Mouse (Mus musculus): Measurements from ENCODE around the gene Inpp5a. TPM values are rescaled to one million over a fixed set of nuclear protein-coding genes. Genes with fewer than 3 reads are reported as not detected.

The Inpp5a gene
- total RNA-seq, 1 experiment, result 11.5 TPM

GRCm38 (mm10) chr7:139347051-139347450, 41.9 kb upstream of the Inpp5a start:
- Histone ChIP-seq H3K9me3 (ENCODE audit: control insufficient read depth, insufficient read depth, low read depth, low read length) (no peaks in the 10 kb centered on the region), H3K9ac (ENCODE audit: insufficient read depth, low read depth, low read length, poor library complexity, severe bottlenecking) (no peak overlapping the region)
- in situ Hi-C loops (cut with MboI; ENCODE audit: low sequenced_read_pairs in 2 of 2, unreplicated experiment in 2 of 2), result no loop called here

DNA sequence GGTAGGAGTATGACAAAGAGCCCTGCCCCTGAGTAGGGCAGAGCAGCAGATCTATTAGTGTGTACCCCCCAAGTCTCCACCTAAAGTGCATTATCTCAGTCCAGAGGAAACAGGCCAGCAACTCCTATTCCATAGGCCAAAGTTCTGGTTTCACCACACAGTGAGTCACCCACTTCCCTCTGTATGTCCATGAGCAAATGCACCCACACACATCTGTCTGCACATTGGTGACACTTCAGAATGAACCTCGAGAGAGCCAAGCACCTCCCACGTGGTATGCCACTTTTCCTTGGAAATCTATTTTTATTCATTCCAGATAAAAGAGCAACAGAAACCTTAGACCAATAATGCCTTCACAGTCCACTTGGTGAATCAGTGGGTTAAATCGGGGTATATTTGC, 38.3 kb upstream of the Inpp5a start:
- DNase-seq (ENCODE audit: low read depth, low spot score), result no peak
- H3K36me3 ChIP-seq (ENCODE audit: control insufficient read depth, insufficient read depth, low read length, poor library complexity, severe bottlenecking), result no peaks in the 10 kb centered on the region
- TF ChIP-seq HCFC1 (IDR thresholded peaks at IDR 0.05; ENCODE audit: borderline replicate concordance, insufficient read depth, low read length) (no peak), ZC3H11A (IDR thresholded peaks at IDR 0.05; ENCODE audit: borderline replicate concordance, low read depth, low read length) (no peak), MAFK (IDR thresholded peaks at IDR 0.05; ENCODE audit: insufficient read depth, low read depth, low read length) (no peak), CHD2 (IDR thresholded peaks at IDR 0.05; ENCODE audit: low read depth, low read length) (no peak), ZNF384 (IDR thresholded peaks at IDR 0.05; ENCODE audit: low read depth, low read length) (no peak)

More at GRCm38 (mm10) chr7:139347051-139347450, 41.9 kb upstream of the Inpp5a start:
- DNase-seq (ENCODE audit: low read depth, low spot score), result no peak
- H3K36me3 ChIP-seq (ENCODE audit: control insufficient read depth, insufficient read depth, low read length, poor library complexity, severe bottlenecking), result no peaks in the 10 kb centered on the region
- H3K4me3 ChIP-seq (ENCODE audit: insufficient read depth in 1 of 2, low read depth in 1 of 2, low read length in 2 of 2, poor library complexity in 1 of 2, severe bottlenecking in 1 of 2), result no peak overlapping the region
- no peak overlapping the region for H3K27ac ChIP-seq (ENCODE audit: insufficient read depth, low read depth, low read length, poor library complexity, severe bottlenecking)
- TF ChIP-seq HCFC1 (IDR thresholded peaks at IDR 0.05; ENCODE audit: borderline replicate concordance, insufficient read depth, low read length) (no peak), MAFK (IDR thresholded peaks at IDR 0.05; ENCODE audit: insufficient read depth, low read depth, low read length) (no peak), ZC3H11A (IDR thresholded peaks at IDR 0.05; ENCODE audit: borderline replicate concordance, low read depth, low read length) (no peak), ZNF384 (IDR thresholded peaks at IDR 0.05; ENCODE audit: low read depth, low read length) (no peak), CHD2 (IDR thresholded peaks at IDR 0.05; ENCODE audit: low read depth, low read length) (no peak)
- no peaks in the 10 kb centered on the region; a peak in 1 of 4 replicates for H3K4me1 ChIP-seq (ENCODE audit: control insufficient read depth in 2 of 2, insufficient read depth in 2 of 2, low read length in 2 of 2, poor library complexity in 1 of 2)

DNA sequence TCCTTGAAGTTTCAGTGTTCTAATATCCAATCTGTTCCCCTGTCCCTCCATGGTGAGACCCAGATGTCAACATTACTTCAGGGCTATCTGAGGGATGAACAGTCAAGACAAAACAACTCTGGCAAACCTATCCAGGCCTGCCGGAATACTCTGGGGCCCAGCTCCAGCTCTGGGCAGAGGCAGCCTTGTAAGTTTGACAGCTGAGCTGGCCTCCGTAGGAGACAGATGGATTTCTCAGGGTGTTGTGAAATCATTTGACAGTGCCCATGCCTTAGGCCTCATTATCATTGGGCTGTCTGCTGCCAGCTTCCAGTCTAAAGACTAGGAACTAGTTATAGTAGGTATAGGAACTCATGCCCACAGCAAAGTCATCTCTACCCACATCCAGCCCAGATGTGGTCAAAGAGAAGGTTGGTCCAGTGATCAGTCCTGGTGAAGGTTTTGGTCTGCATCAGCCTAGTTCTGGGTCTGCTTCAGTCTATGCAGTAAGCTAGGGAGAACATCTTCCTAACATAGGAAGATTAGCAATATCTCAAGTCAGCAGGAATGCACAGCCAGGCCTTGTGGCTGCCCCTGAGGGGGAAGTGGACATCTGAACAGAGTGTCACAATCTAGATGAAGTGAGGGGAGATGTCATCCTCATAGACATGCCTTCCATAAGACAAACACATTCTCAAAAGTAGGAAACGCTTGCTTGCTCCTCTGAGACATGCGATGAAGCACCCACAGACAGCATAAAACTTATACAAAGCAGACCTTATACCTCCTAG, 34.4 kb upstream of the Inpp5a start:
- Histone ChIP-seq H3K9ac (ENCODE audit: insufficient read depth, low read depth, low read length, poor library complexity, severe bottlenecking) (no peak overlapping the region), H3K4me1 (ENCODE audit: control insufficient read depth in 2 of 2, insufficient read depth in 2 of 2, low read length in 2 of 2, poor library complexity in 1 of 2) (0 out of 4 replicates have a peak, but pooled peaks cover 0 to 1% of the 10 kb centered on the region in 2 experiments)
- in situ Hi-C loops (cut with MboI; ENCODE audit: low sequenced_read_pairs in 2 of 2, unreplicated experiment in 2 of 2), result no loop called here

More for the DNA sequence above, 38.3 kb upstream of the Inpp5a start:
- H3K9me3 ChIP-seq (ENCODE audit: control insufficient read depth, insufficient read depth, low read depth, low read length), result no peaks in the 10 kb centered on the region
- no peaks in the 10 kb centered on the region; a peak in 1 of 4 replicates for H3K4me1 ChIP-seq (ENCODE audit: control insufficient read depth in 2 of 2, insufficient read depth in 2 of 2, low read length in 2 of 2, poor library complexity in 1 of 2)
- in situ Hi-C loops (cut with MboI; ENCODE audit: low sequenced_read_pairs in 2 of 2, unreplicated experiment in 2 of 2), result no loop called here
- no peak overlapping the region for H3K4me3 ChIP-seq (ENCODE audit: insufficient read depth in 1 of 2, low read depth in 1 of 2, low read length in 2 of 2, poor library complexity in 1 of 2, severe bottlenecking in 1 of 2)
- H3K9ac ChIP-seq (ENCODE audit: insufficient read depth, low read depth, low read length, poor library complexity, severe bottlenecking), result no peak overlapping the region
- no peak overlapping the region for H3K27ac ChIP-seq (ENCODE audit: insufficient read depth, low read depth, low read length, poor library complexity, severe bottlenecking)

DNA sequence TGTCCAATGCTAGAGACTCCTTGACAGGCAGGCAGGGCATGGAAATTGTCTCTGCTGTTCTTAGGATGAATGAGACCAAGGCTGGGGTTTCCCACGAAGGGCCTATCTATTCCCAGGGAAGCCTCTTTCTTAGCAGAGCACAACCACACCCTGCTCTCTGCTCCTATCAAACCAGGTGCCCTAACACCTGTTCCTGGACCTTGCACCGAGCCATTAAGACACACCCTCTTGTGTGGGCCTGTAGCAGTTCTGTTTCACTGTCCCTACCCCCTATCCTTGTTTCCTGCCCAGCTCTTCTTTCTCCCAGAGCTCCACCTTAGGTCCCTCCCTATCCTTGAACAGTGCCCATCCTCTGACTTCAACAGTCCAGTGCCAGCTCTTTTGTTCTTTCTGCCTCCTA, 31.9 kb upstream of the Inpp5a start:
- H3K9ac ChIP-seq (ENCODE audit: insufficient read depth, low read depth, low read length, poor library complexity, severe bottlenecking), result no peak overlapping the region
- no peaks in the 10 kb centered on the region for H3K36me3 ChIP-seq (ENCODE audit: control insufficient read depth, insufficient read depth, low read length, poor library complexity, severe bottlenecking)
- in situ Hi-C loops (cut with MboI; ENCODE audit: low sequenced_read_pairs in 2 of 2, unreplicated experiment in 2 of 2), result no loop called here
- no peak for DNase-seq (ENCODE audit: low read depth, low spot score)
- peaks cover 0 to 3% of the 10 kb centered on the region in 2 experiments; a peak in 2 of 4 replicates for H3K4me1 ChIP-seq (ENCODE audit: control insufficient read depth in 2 of 2, insufficient read depth in 2 of 2, low read length in 2 of 2, poor library complexity in 1 of 2)
- TF ChIP-seq CHD2 (IDR thresholded peaks at IDR 0.05; ENCODE audit: low read depth, low read length), result no peak
- no peak for TF ChIP-seq ZC3H11A (IDR thresholded peaks at IDR 0.05; ENCODE audit: borderline replicate concordance, low read depth, low read length)
- no peak for TF ChIP-seq HCFC1 (IDR thresholded peaks at IDR 0.05; ENCODE audit: borderline replicate concordance, insufficient read depth, low read length)
- TF ChIP-seq ZNF384 (IDR thresholded peaks at IDR 0.05; ENCODE audit: low read depth, low read length), result no peak
- TF ChIP-seq MAFK (IDR thresholded peaks at IDR 0.05; ENCODE audit: insufficient read depth, low read depth, low read length), result no peak
- no peak overlapping the region for H3K27ac ChIP-seq (ENCODE audit: insufficient read depth, low read depth, low read length, poor library complexity, severe bottlenecking)
- H3K4me3 ChIP-seq (ENCODE audit: insufficient read depth in 1 of 2, low read depth in 1 of 2, low read length in 2 of 2, poor library complexity in 1 of 2, severe bottlenecking in 1 of 2), result no peak overlapping the region
- H3K9me3 ChIP-seq (ENCODE audit: control insufficient read depth, insufficient read depth, low read depth, low read length), result no peaks in the 10 kb centered on the region

More for the DNA sequence above, 34.4 kb upstream of the Inpp5a start:
- no peaks in the 10 kb centered on the region for H3K9me3 ChIP-seq (ENCODE audit: control insufficient read depth, insufficient read depth, low read depth, low read length)
- H3K4me3 ChIP-seq (ENCODE audit: insufficient read depth in 1 of 2, low read depth in 1 of 2, low read length in 2 of 2, poor library complexity in 1 of 2, severe bottlenecking in 1 of 2), result no peak overlapping the region
- no peak overlapping the region for H3K27ac ChIP-seq (ENCODE audit: insufficient read depth, low read depth, low read length, poor library complexity, severe bottlenecking)
- DNase-seq (ENCODE audit: low read depth, low spot score), result no peak
- H3K36me3 ChIP-seq (ENCODE audit: control insufficient read depth, insufficient read depth, low read length, poor library complexity, severe bottlenecking), result no peaks in the 10 kb centered on the region
- TF ChIP-seq MAFK (IDR thresholded peaks at IDR 0.05; ENCODE audit: insufficient read depth, low read depth, low read length) (no peak), HCFC1 (IDR thresholded peaks at IDR 0.05; ENCODE audit: borderline replicate concordance, insufficient read depth, low read length) (no peak), ZNF384 (IDR thresholded peaks at IDR 0.05; ENCODE audit: low read depth, low read length) (no peak), ZC3H11A (IDR thresholded peaks at IDR 0.05; ENCODE audit: borderline replicate concordance, low read depth, low read length) (no peak), CHD2 (IDR thresholded peaks at IDR 0.05; ENCODE audit: low read depth, low read length) (no peak)

All from ES-E14 (cell line).